Mouse (Mus musculus) cerebellum, adult 2 months (tissue): ENCODE results near the gene Spata31d1d.

Experiments
- CTCF ChIP-seq: fragments of 200-500 bp; IDR thresholded peaks from 2 replicates; pipeline ENCODE4 v1.5.1; 2011; ENCODE audit warnings: low read depth, mild to moderate bottlenecking, control low read depth, low read length, moderate library complexity, borderline replicate concordance; ENCODE audit not compliant: insufficient read depth
- POLR2A ChIP-seq: fragments of 200-500 bp; IDR thresholded peaks from 2 replicates; pipeline ENCODE4 v1.6.1; 2011; ENCODE audit warnings: low read length, control low read depth, borderline replicate concordance; ENCODE audit not compliant: insufficient read depth

DNA sequence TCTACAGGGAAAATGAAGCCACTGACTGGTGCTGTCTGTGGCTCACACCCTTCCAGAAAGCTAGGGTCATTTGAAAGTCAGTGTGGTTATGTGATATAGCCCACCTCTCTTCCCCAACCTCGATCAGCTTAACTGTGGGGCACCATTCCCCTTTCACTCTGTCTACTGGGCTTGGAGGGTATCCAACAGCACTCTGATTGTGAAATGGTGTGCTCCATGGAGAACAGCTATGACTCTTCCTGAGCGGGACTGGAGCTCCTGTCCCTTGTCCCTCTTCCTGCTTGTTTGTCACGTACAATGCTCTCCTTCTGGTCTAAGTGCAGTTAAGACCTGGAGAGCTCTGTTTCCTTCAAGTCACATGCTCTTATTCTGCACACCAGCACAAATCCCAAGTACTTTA is 43.6 kb upstream of the Spata31d1d start:
- no peak for TF ChIP-seq POLR2A
- TF ChIP-seq CTCF, result no peak
